Mouse (Mus musculus) kidney, adult 2 months (tissue): ENCODE measurements around the gene Inpp5e. TPM values are rescaled to one million over a fixed set of nuclear protein-coding genes. Genes with fewer than 3 reads are reported as not detected.

Experiments used
- DNase-seq: peaks from one replicate; pipeline ENCODE4 v3.0.0; 2021
- H3K27ac ChIP-seq: fragments of 200-500 bp; 2 replicates; pipeline ENCODE4 v1.5.1; 2012; ENCODE audit warnings: low read depth, low read length, control low read depth, inconsistent platforms; ENCODE audit not compliant: insufficient read depth
- H3K27me3 ChIP-seq: fragments of 200-500 bp; replicated peaks from 2 replicates; pipeline ENCODE4 v1.6.1; 2012; ENCODE audit warnings: mild to moderate bottlenecking, moderate library complexity, low read length, inconsistent platforms; ENCODE audit not compliant: control insufficient read depth, insufficient read depth
- H3K36me3 ChIP-seq: fragments of 200-500 bp; 2 replicates; pipeline ENCODE4 v1.6.1; 2012; ENCODE audit warnings: mild to moderate bottlenecking, moderate library complexity, low read length, inconsistent platforms; ENCODE audit not compliant: control insufficient read depth, insufficient read depth
- H3K4me1 ChIP-seq: fragments of 200-500 bp; 2 replicates; pipeline ENCODE4 v1.6.1; 2011; ENCODE audit warnings: low read length; ENCODE audit not compliant: control insufficient read depth, insufficient read depth
- H3K4me3 ChIP-seq: fragments of 200-500 bp; 2 replicates; pipeline ENCODE4 v1.5.1; 2011; ENCODE audit warnings: mild to moderate bottlenecking, low read depth, low read length, control low read depth; ENCODE audit not compliant: insufficient read depth
- CTCF ChIP-seq: fragments of 200-500 bp; conservative IDR thresholded peaks from 2 replicates; pipeline ENCODE4 v1.5.1; 2011; ENCODE audit warnings: low read depth, mild to moderate bottlenecking, control low read depth, low read length, moderate library complexity, mixed read lengths; ENCODE audit not compliant: insufficient read depth, insufficient read length
- POLR2A ChIP-seq: fragments of 200-500 bp; IDR thresholded peaks from one replicate; pipeline ENCODE4 v1.6.1; 2011; ENCODE audit warnings: low read depth, low read length, control low read depth
- WGBS: fragments of 180-500 bp; shearing (Covaris S2); methylation state at CpG from one replicate; pipeline ENCODE4 v1.1.7; 2018; 5-methylcytosine and 5-hydroxymethylcytosine counted together
- polyA plus RNA-seq: library from polyadenylated mRNA; depleted of rRNA; stranded (reverse); fragments of >200 nt; gene quantifications from 2 replicates; pipeline ENCODE4 v1.2.3, GENCODE M21; 2012

The Inpp5e gene
- polyA plus RNA-seq, 1 experiment: 28.2 TPM

DNA sequence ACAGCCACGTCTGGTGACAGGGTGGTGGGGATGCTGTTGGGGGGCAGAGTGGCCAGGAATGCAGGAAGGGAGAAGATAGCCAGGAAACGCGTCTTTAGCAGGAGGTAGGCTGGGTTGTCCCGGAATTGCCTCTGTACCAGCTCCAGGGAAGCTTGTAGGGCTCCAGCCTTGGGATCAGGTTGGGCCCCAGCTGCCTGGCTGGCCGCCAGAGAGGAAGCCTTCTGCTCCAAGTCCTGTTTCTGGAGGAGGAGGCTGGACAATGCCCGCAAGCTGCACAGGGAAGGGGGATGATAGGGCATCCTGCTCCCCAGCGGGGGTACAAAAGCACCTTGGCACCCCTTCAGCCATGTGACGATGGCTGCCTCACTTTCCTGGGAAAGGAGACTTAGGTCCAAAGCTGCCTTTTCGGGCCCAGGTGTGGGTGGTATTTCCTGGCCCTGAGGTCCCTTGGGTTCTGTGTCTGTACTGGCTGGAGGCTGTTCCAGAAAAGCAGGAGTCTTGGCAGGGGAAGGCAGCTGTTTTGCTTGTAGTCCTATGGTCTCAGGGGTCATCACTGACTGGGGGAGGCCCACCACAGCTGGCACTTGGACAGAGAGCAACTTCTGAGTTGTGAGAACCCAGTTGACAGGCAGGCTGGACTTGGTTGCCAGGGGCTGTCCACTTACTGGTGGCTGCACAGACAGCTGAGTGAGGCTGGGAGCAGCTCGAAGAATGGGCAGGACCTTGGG is 44.1 kb downstream of the Inpp5e start:
- Histone ChIP-seq H3K4me3 (no peak overlapping the region), H3K4me1 (no peaks in the 10 kb centered on the region), H3K27me3 (no peaks in the 10 kb centered on the region), H3K36me3 (no peaks in the 10 kb centered on the region), H3K27ac (no peak overlapping the region)
- 60% methylated on average over 10 of the region's 10 CpGs for WGBS
- no peak for TF ChIP-seq POLR2A
- peak; percentile 72 for DNase-seq

- H3K27me3 ChIP-seq: no peaks in the 10 kb centered on the region
- no peak for TF ChIP-seq CTCF
- no peak for TF ChIP-seq POLR2A
- H3K4me1 ChIP-seq: no peaks in the 10 kb centered on the region
- 76% methylated on average over 5 of the region's 5 CpGs for WGBS
- H3K4me3 ChIP-seq: no peak overlapping the region
- no peak for DNase-seq
- H3K36me3 ChIP-seq: no peaks in the 10 kb centered on the region
- no peak overlapping the region for H3K27ac ChIP-seq
Observed at GRCm38 (mm10) chr2:26363481-26363880, 45.5 kb downstream of the Inpp5e start.

- H3K4me1 ChIP-seq: no peaks in the 10 kb centered on the region; the same call in 1 of the 2 replicates
- H3K27me3 ChIP-seq: no peaks in the 10 kb centered on the region
- DNase-seq: no peak
- WGBS: 88% methylated on average over 5 of the region's 5 CpGs
- no peak overlapping the region for H3K4me3 ChIP-seq
- H3K36me3 ChIP-seq: no peaks in the 10 kb centered on the region
- no peak for TF ChIP-seq CTCF
- TF ChIP-seq POLR2A: no peak
- H3K27ac ChIP-seq: no peak overlapping the region
Observed at GRCm38 (mm10) chr2:26362991-26363390, 46.0 kb downstream of the Inpp5e start.

- DNase-seq: no peak
- Histone ChIP-seq H3K4me3 (no peak within 1 kb of the TSS), H3K27ac (no peak within 1 kb of the TSS), H3K4me1 (peaks cover 4% of the 10 kb centered on the region; the same call in 1 of the 2 replicates), H3K36me3 (no peaks in the 10 kb centered on the region), H3K27me3 (no peaks in the 10 kb centered on the region)
- TF ChIP-seq CTCF: no peak
- no peak for TF ChIP-seq POLR2A
- WGBS: 45% methylated on average over 3 of the region's 3 CpGs
Observed at GRCm38 (mm10) chr2:26360772-26361171, 48.2 kb downstream of the Inpp5e start, which contains the start of gene Card9. Gene Card9 (minus strand): TSS chr2:26360918.

DNA sequence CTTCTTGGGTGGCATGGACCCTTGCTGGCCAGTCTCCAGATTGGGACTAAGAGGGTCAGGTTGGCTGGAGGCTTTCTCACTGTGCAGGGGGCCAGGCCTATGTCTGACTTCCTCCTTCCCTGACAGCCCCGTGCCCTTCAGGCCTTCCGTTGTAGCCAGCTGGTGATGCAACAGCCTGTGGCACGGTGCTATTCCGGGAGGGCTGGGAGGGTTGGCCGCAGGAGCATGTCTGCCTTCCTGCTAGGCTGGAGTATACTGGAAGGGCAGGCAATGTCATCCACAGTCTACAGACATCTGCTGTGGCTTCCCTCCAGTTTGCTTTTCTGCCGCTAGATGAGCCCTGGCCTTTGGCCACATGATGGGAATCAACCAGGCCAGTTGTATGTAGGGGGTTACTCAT is 49.0 kb downstream of the Inpp5e start:
- no peak for TF ChIP-seq POLR2A
- no peak for TF ChIP-seq CTCF
- Histone ChIP-seq H3K27me3 (no peaks in the 10 kb centered on the region), H3K4me1 (peaks cover 4% of the 10 kb centered on the region; the same call in 1 of the 2 replicates), H3K36me3 (no peaks in the 10 kb centered on the region), H3K27ac (no peak overlapping the region), H3K4me3 (no peak overlapping the region)
- WGBS: 72% methylated on average over 6 of the region's 6 CpGs
- DNase-seq: no peak

- no peaks in the 10 kb centered on the region for H3K36me3 ChIP-seq
- no peaks in the 10 kb centered on the region for H3K27me3 ChIP-seq
- TF ChIP-seq POLR2A (no peak), CTCF (no peak)
- 90% methylated on average over 13 of the region's 13 CpGs for WGBS
- H3K27ac ChIP-seq: no peak overlapping the region
- DNase-seq: no peak
- H3K4me3 ChIP-seq: no peak overlapping the region
- H3K4me1 ChIP-seq: peaks cover 4% of the 10 kb centered on the region; the same call in 1 of the 2 replicates
Observed at GRCm38 (mm10) chr2:26358667-26359320, 50.2 kb downstream of the Inpp5e start.

DNA sequence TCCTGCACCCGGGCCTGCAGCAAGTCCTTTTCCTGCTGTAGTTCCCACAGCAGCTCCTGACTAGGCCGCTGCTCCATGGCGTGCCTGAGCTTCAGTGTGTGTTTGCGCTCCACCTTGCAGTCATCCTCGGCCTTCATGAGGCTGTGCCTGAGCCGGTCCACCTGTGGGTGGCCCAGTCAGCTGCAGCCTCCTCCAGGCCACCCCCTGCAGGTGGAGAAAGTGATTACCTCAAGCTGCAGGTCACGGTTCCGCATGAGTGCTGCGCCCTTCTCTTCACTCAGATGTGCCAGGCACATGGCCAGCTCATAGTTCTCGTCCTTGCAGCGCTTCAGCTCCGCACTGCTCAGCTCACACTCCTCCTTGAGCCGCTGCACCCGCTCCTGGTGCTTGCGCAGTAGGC is 51.5 kb downstream of the Inpp5e start:
- peak; percentile 91 for DNase-seq
- Histone ChIP-seq H3K27me3 (no peaks in the 10 kb centered on the region), H3K4me1 (peaks cover 8% of the 10 kb centered on the region; the same call in 1 of the 2 replicates), H3K27ac (no peak overlapping the region), H3K4me3 (no peak overlapping the region), H3K36me3 (no peaks in the 10 kb centered on the region)
- 40% methylated on average over 15 of the region's 15 CpGs for WGBS
- TF ChIP-seq CTCF (no peak; the same call in 1 of the 2 replicates), POLR2A (no peak)
